Mouse (Mus musculus) heart, adult 2 months (tissue): ENCODE measurements around the gene Chga.

ENCODE experiments used
- CTCF ChIP-seq: fragments of 200-600 bp; IDR thresholded peaks from 2 replicates; pipeline ENCODE4 v1.8.1; 2022; ENCODE audit warnings: antibody characterized with exemption, mild to moderate bottlenecking, moderate library complexity
- EP300 ChIP-seq: fragments of 200-500 bp; IDR thresholded peaks from 2 replicates; pipeline ENCODE4 v1.6.1; 2011; ENCODE audit warnings: low read depth, low read length, control low read depth; ENCODE audit not compliant: insufficient read depth
- POLR2A ChIP-seq: fragments of 200-500 bp; IDR thresholded peaks from 2 replicates; pipeline ENCODE4 v1.6.1; 2011; ENCODE audit warnings: mild to moderate bottlenecking, low read depth, low read length, control low read depth; ENCODE audit not compliant: insufficient read depth

- TF ChIP-seq CTCF (no peak), EP300 (no peak), POLR2A (no peak)
Measured at GRCm38 (mm10) chr12:102581579-102582196, 26.9 kb downstream of the Chga start.
